Mouse (Mus musculus): ENCODE results near the gene Cdc5l. TPM values are rescaled to one million over a fixed set of nuclear protein-coding genes. Genes with fewer than 3 reads are reported as not detected.
"Not testable (repeated sequence)": the region's sequence is repeated elsewhere in the genome, so short reads cannot be mapped to it uniquely, and the experiment has no call there.

Cdc5l gene
- total RNA-seq (2022), result 10 to 100 TPM; 50.3 to 60.3 (median 55.7) TPM

GRCm38 (mm10) chr17:45433419-45434261 is at the start of gene Cdc5l:
Gene Cdc5l (minus strand): TSS chr17:45433737.
- DNase-seq (ENCODE audit: low spot score in 2 of 2), result peak; percentile 97

- no peak for DNase-seq (ENCODE audit: low spot score in 2 of 2)
These were observed 46.9 kb upstream of the Cdc5l start for GRCm38 (mm10) chr17:45480429-45480828.

- DNase-seq (ENCODE audit: low spot score in 2 of 2), result peak; percentile 64 to 87
These were observed 44.8 kb upstream of the Cdc5l start for GRCm38 (mm10) chr17:45478234-45478825.

- DNase-seq (ENCODE audit: low spot score in 2 of 2), result peak; percentile 90
These were observed 41.3 kb upstream of the Cdc5l start, which contains the start of gene Spats1 for GRCm38 (mm10) chr17:45474669-45475465. Gene Spats1 (minus strand): TSS chr17:45475415.

- no peak for DNase-seq (ENCODE audit: low spot score in 2 of 2)
These were observed 40.6 kb upstream of the Cdc5l start for GRCm38 (mm10) chr17:45474146-45474545.

GRCm38 (mm10) chr17:45473667-45474066 is 40.1 kb upstream of the Cdc5l start:
- DNase-seq (ENCODE audit: low spot score in 2 of 2), result no peak

- DNase-seq (ENCODE audit: low spot score in 2 of 2), result no peak
These were observed 37.2 kb upstream of the Cdc5l start for GRCm38 (mm10) chr17:45470726-45471125.

GRCm38 (mm10) chr17:45468302-45468701 is 34.8 kb upstream of the Cdc5l start:
- DNase-seq (ENCODE audit: low spot score in 2 of 2), result no peak

- no peak for DNase-seq (ENCODE audit: low spot score in 2 of 2)
These were observed 33.2 kb upstream of the Cdc5l start for GRCm38 (mm10) chr17:45466701-45467100.

GRCm38 (mm10) chr17:45464255-45464654 is 30.7 kb upstream of the Cdc5l start:
- no peak for DNase-seq (ENCODE audit: low spot score in 2 of 2)

- DNase-seq (ENCODE audit: low spot score in 2 of 2), result no peak
These were observed 29.0 kb upstream of the Cdc5l start for GRCm38 (mm10) chr17:45462506-45462905.

GRCm38 (mm10) chr17:45459062-45459461 is 25.5 kb upstream of the Cdc5l start:
- DNase-seq (ENCODE audit: low spot score in 2 of 2), result no peak

GRCm38 (mm10) chr17:45458516-45458915 is 25.0 kb upstream of the Cdc5l start:
- DNase-seq (ENCODE audit: low spot score in 2 of 2), result no peak

- DNase-seq (ENCODE audit: low spot score in 2 of 2), result no peak
These were observed 23.9 kb upstream of the Cdc5l start for GRCm38 (mm10) chr17:45457487-45457886.

GRCm38 (mm10) chr17:45456260-45457152 is 23.0 kb upstream of the Cdc5l start:
- no peak for DNase-seq (ENCODE audit: low spot score in 2 of 2)

- DNase-seq (ENCODE audit: low spot score in 2 of 2), result not testable (repeated sequence)
These were observed 22.2 kb upstream of the Cdc5l start for GRCm38 (mm10) chr17:45455783-45456182.

- DNase-seq (ENCODE audit: low spot score in 2 of 2), result no peak
These were observed 21.3 kb upstream of the Cdc5l start for GRCm38 (mm10) chr17:45454794-45455193.

- no peak for DNase-seq (ENCODE audit: low spot score in 2 of 2)
These were observed 18.7 kb upstream of the Cdc5l start for GRCm38 (mm10) chr17:45452271-45452670.

GRCm38 (mm10) chr17:45450153-45450552 is 16.6 kb upstream of the Cdc5l start:
- DNase-seq (ENCODE audit: low spot score in 2 of 2), result no peak

GRCm38 (mm10) chr17:45449586-45449985 is 16.0 kb upstream of the Cdc5l start:
- no peak for DNase-seq (ENCODE audit: low spot score in 2 of 2)

- DNase-seq (ENCODE audit: low spot score in 2 of 2), result no peak
These were observed 13.5 kb upstream of the Cdc5l start for GRCm38 (mm10) chr17:45447063-45447462.

Measured in layer of hippocampus, adult 8-10 months (tissue).